Mouse (Mus musculus) embryonic stem cell, embryonic (primary cell): ENCODE data around the gene Gabarapl2.

Source experiments
- CTCF ChIA-PET, 4 experiments: fragments of 300-600 bp in 2 of 4; fragments of 350-600 bp in 2 of 4; sonication (Branson Sonifier 250); formaldehyde crosslinking; loops; one replicate each; lab custom pipeline; 2022; ENCODE audit warnings: inconsistent platforms in 2 of 4; lab: Charles Lee
- POLR2A ChIA-PET, 4 experiments: fragments of 300-600 bp in 2 of 4; fragments of 350-600 bp in 2 of 4; sonication (Branson Sonifier 250); formaldehyde crosslinking; loops; one replicate each; lab custom pipeline; 2022; ENCODE audit warnings: antibody characterized with exemption in 4 of 4, inconsistent platforms in 1 of 4; lab: Charles Lee

The Gabarapl2 gene

GRCm38 (mm10) chr8:111940171-111941100 is at the start of gene Gabarapl2:
Gene Gabarapl2 (plus strand): TSS chr8:111940703.
- POLR2A ChIA-PET = interaction anchor here (0.6 to 7.2 kb wide), 72 partner anchors 8 to 311 kb away, joined by 3 to 93 read pairs (median 4); partner anchors contain the start of genes Adat1 (in 2 of the 4), Cfdp1 (in 2 of the 4), Kars (in 1 of the 4) and Terf2ip (in 1 of the 4)
- CTCF ChIA-PET = interaction anchor here in 2 of 4 experiments (0.6 to 1.6 kb wide), 7 partner anchors 14 to 243 kb away, joined by 3 to 5 read pairs (median 3); no protein-coding TSS in a partner anchor

- ChIA-PET CTCF (interaction anchor here in 2 of 4 experiments (0.6 to 3.7 kb wide), 3 partner anchors 9 to 35 kb away, joined by 3 to 19 read pairs (median 9); no protein-coding TSS in a partner anchor), POLR2A (interaction anchor here in 3 of 4 experiments (0.6 to 1.7 kb wide), 7 partner anchors 11 to 248 kb away, joined by 3 to 4 read pairs (median 3); partner anchors contain the start of gene Zfp1 (in 1 of the 3))
Measured at GRCm38 (mm10) chr8:111890911-111891303, 49.6 kb upstream of the Gabarapl2 start.

GRCm38 (mm10) chr8:111891983-111892382 is 48.5 kb upstream of the Gabarapl2 start:
- ChIA-PET POLR2A (interaction anchor here in 3 of 4 experiments (1.0 to 1.7 kb wide), 7 partner anchors 9 to 249 kb away, joined by 3 to 4 read pairs (median 3); partner anchors contain the start of gene Zfp1 (in 1 of the 3)), CTCF (interaction anchor here in 3 of 4 experiments (0.6 to 3.7 kb wide), 3 partner anchors 10 to 11 kb away, joined by 3 to 19 read pairs (median 3); no protein-coding TSS in a partner anchor)

GRCm38 (mm10) chr8:111892615-111893014 is 47.9 kb upstream of the Gabarapl2 start:
- ChIA-PET CTCF (interaction anchor here in 3 of 4 experiments (0.6 to 3.7 kb wide), 5 partner anchors 10 to 505 kb away, joined by 3 to 19 read pairs (median 3); no protein-coding TSS in a partner anchor), POLR2A (interaction anchor here in 2 of 4 experiments (0.8 to 1.4 kb wide), 5 partner anchors 9 to 142 kb away, joined by 3 read pairs; no protein-coding TSS in a partner anchor)

- CTCF ChIA-PET = interaction anchor here in 2 of 4 experiments (0.5 to 0.9 kb wide), 3 partner anchors 12 to 226 kb away, joined by 3 to 8 read pairs (median 3); no protein-coding TSS in a partner anchor
- POLR2A ChIA-PET = interaction anchor here in 1 of 4 experiments (0.7 kb wide), 1 partner anchor 14 kb away, joined by 3 read pairs; no protein-coding TSS in a partner anchor
Measured at GRCm38 (mm10) chr8:111894955-111895354, 45.5 kb upstream of the Gabarapl2 start.

- CTCF ChIA-PET = interaction anchor here in 3 of 4 experiments (0.5 to 1.4 kb wide), 11 partner anchors 9 to 201 kb away, joined by 3 to 12 read pairs (median 4); no protein-coding TSS in a partner anchor
- POLR2A ChIA-PET = interaction anchor here (0.6 to 1.2 kb wide), 14 partner anchors 8 to 623 kb away, joined by 3 to 8 read pairs (median 4); no protein-coding TSS in a partner anchor
Measured at GRCm38 (mm10) chr8:111898586-111898985, 41.9 kb upstream of the Gabarapl2 start.

GRCm38 (mm10) chr8:111902080-111902479 is 38.4 kb upstream of the Gabarapl2 start:
- ChIA-PET POLR2A (no interaction called here), CTCF (no interaction called here)

- POLR2A ChIA-PET = interaction anchor here in 3 of 4 experiments (0.7 to 1.4 kb wide), 5 partner anchors 12 to 136 kb away, joined by 3 to 6 read pairs (median 3); no protein-coding TSS in a partner anchor
- CTCF ChIA-PET = interaction anchor here in 3 of 4 experiments (0.6 to 1.2 kb wide), 5 partner anchors 8 to 186 kb away, joined by 3 to 4 read pairs (median 3); no protein-coding TSS in a partner anchor
Measured at GRCm38 (mm10) chr8:111905500-111906121, 34.9 kb upstream of the Gabarapl2 start.

- POLR2A ChIA-PET = interaction anchor here (0.6 to 2.6 kb wide), 9 partner anchors 10 to 629 kb away, joined by 3 to 7 read pairs (median 4); partner anchors contain the start of gene Cfdp1 (in 1 of the 4)
- CTCF ChIA-PET = interaction anchor here in 1 of 4 experiments (1.0 kb wide), 1 partner anchor 11 kb away, joined by 4 read pairs; no protein-coding TSS in a partner anchor
Measured at GRCm38 (mm10) chr8:111909621-111910450, 30.7 kb upstream of the Gabarapl2 start, which contains the start of gene Chst5. Gene Chst5 (minus strand): TSS chr8:111910447.

GRCm38 (mm10) chr8:111911572-111911971 is 28.9 kb upstream of the Gabarapl2 start:
- ChIA-PET CTCF (interaction anchor here in 2 of 4 experiments (0.7 to 2.6 kb wide), 4 partner anchors 12 to 121 kb away, joined by 4 to 9 read pairs (median 6); no protein-coding TSS in a partner anchor), POLR2A (interaction anchor here (0.6 to 1.7 kb wide), 10 partner anchors 14 to 661 kb away, joined by 3 to 4 read pairs (median 3); no protein-coding TSS in a partner anchor)

- ChIA-PET POLR2A (interaction anchor here in 1 of 4 experiments (1.4 to 1.7 kb wide), 3 partner anchors 34 to 52 kb away, joined by 3 to 4 read pairs (median 4); no protein-coding TSS in a partner anchor), CTCF (interaction anchor here in 3 of 4 experiments (1.0 to 2.6 kb wide), 3 partner anchors 11 to 31 kb away, joined by 5 to 9 read pairs (median 7); no protein-coding TSS in a partner anchor)
Measured at GRCm38 (mm10) chr8:111912860-111913432, 27.6 kb upstream of the Gabarapl2 start.

- CTCF ChIA-PET = interaction anchor here (0.6 to 2.5 kb wide), 26 partner anchors 9 to 243 kb away, joined by 3 to 10 read pairs (median 3); partner anchors contain the start of genes Tmem231 (in 2 of the 4), Ctrb1 (in 1 of the 4) and Gabarapl2 (in 1 of the 4)
- POLR2A ChIA-PET = interaction anchor here (0.6 to 1.6 kb wide), 15 partner anchors 10 to 243 kb away, joined by 3 to 7 read pairs (median 4); partner anchors contain the start of genes Gabarapl2 (in 2 of the 4), Adat1 (in 1 of the 4) and Chst5 (in 1 of the 4)
Measured at GRCm38 (mm10) chr8:111919663-111920062, 20.8 kb upstream of the Gabarapl2 start.

GRCm38 (mm10) chr8:111920971-111921370 is 19.5 kb upstream of the Gabarapl2 start:
- CTCF ChIA-PET = interaction anchor here in 2 of 4 experiments (0.6 to 2.5 kb wide), 9 partner anchors 14 to 244 kb away, joined by 3 to 10 read pairs (median 4); partner anchors contain the start of gene Gabarapl2 (in 1 of the 2)
- POLR2A ChIA-PET = interaction anchor here in 3 of 4 experiments (0.6 to 1.5 kb wide), 8 partner anchors 11 to 469 kb away, joined by 3 to 10 read pairs (median 4); partner anchors contain the start of gene Gabarapl2 (in 1 of the 3)

GRCm38 (mm10) chr8:111923383-111923804 is 17.1 kb upstream of the Gabarapl2 start:
- POLR2A ChIA-PET = interaction anchor here in 3 of 4 experiments (0.6 to 5.3 kb wide), 13 partner anchors 9 to 139 kb away, joined by 3 to 25 read pairs (median 10); partner anchors contain the start of genes Tmem231 (in 3 of the 3) and Gabarapl2 (in 2 of the 3)
- CTCF ChIA-PET = interaction anchor here (0.6 to 2.1 kb wide), 16 partner anchors 9 to 242 kb away, joined by 3 to 11 read pairs (median 3); partner anchors contain the start of gene Tmem231 (in 1 of the 4)

GRCm38 (mm10) chr8:111924976-111925375 is 15.5 kb upstream of the Gabarapl2 start:
- ChIA-PET CTCF (interaction anchor here in 3 of 4 experiments (0.6 to 2.1 kb wide), 6 partner anchors 9 to 43 kb away, joined by 3 to 8 read pairs (median 4); partner anchors contain the start of gene Tmem231 (in 1 of the 3)), POLR2A (interaction anchor here (0.6 to 5.3 kb wide), 21 partner anchors 9 to 67 kb away, joined by 3 to 25 read pairs (median 4); partner anchors contain the start of genes Gabarapl2 (in 3 of the 4), Tmem231 (in 3 of the 4) and Adat1 (in 1 of the 4))
